Mouse (Mus musculus): ENCODE measurements at regions not wholly inside any gene's neighbourhood (a gene's known extent, or its start where the extent isn't known, plus 50 kb on each side); places are given as distances from the start of the nearest gene placed in this dataset.
"Not testable (repeated sequence)": the region's sequence is repeated elsewhere in the genome, so short reads cannot be mapped to it uniquely, and the experiment has no call there.

DNA sequence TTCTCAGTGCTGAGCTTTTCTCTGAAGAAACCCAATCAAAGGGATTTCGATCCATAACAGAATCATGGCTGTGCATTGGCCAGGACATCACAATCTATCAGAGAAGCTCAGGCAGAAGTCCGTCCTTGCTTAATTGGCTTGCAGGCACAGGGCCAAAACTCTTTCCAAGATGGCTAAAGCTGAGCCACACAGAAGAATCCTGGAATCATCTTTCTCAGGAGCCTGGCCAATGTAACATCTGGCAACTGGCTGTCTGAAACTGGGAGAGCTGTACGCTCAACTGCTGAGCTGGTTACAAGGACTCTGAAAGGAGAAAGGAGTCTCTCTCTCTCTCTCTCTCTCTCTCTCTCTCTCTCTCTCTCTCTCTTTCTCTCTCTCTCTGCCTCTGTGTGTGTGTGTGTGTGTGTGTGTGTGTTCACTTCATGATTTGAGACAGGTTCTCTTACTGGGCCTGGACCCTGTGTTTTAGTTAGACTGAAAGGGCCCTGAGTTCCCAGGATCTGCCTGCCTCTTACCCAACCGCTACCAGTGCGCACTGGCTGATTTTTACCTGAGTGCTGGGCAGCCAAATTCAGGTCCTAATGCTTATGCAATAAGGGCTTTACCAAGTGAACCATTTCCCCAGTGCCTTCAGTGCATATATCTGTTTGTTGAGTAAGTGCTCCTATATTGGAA lies 333.3 kb upstream of the Cwc22 start:
- CTCF ChIA-PET, result no interaction called here

GRCm38 (mm10) chr2:78278630-78279029 lies 332.5 kb upstream of the Cwc22 start:
- CTCF ChIA-PET, result no interaction called here

DNA sequence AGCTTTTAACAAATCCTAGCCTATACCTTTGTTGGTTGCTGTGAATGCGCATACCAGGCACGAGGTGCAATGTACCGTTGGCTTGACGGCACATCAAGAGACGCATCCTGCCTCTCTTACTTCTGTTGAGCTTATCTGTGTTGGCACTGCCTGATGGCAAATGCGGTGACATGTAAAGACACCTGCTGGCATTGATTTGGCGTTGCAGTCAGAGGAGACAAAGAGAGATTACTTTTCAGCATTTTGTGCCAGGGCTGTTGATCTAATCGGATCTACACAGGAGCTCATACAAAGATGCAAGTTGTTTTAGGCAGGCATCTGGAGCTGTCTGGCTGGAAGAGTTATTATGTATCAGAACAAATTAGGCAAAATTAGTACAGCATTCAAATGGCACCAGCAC lies 331.5 kb upstream of the Cwc22 start:
- CTCF ChIA-PET, result no interaction called here

GRCm38 (mm10) chr2:78274122-78274521 lies 327.9 kb upstream of the Cwc22 start:
- CTCF ChIA-PET, result no interaction called here

GRCm38 (mm10) chr2:78268705-78269104 lies 322.5 kb upstream of the Cwc22 start:
- CTCF ChIA-PET, result no interaction called here

DNA sequence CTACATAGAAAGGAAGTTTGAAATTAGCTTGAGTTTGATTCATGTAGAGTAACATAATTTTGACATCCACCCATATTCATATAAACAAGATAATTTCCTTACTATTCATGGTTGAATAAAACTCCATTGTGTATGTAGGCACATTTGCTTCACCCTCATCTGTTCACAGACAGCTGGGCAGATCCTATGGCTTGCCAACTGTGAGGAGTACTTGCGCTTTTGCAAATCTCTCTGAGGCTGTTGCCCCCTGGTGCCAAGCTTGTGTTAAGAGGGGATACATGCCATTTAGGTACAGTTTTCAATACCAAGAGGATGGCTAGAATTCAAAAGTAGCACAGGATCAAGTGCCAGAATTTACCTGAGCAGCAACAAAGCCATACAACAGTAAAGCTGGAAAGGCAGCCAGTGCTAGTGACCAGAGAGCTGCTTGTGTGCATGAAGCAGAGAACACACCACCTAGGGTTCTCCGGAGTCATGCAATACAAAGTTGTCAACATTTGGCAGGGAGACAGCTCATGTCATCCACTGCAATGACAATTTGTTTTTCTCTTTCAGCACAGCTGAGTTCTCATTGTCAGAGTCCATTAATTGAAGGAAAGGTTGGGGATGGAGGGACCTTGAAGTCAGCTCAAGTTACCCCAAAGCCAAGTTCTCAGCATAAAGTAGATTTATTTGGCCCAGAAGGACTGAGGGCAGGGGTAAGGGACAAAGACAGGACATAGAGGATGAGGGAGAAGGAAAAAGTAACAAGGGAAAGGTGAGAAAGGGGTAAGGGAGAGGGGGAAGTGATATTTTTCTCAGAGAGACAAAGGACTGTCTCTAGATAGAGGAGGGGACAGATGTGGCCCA lies 321.6 kb upstream of the Cwc22 start:
- CTCF ChIA-PET, result no interaction called here

DNA sequence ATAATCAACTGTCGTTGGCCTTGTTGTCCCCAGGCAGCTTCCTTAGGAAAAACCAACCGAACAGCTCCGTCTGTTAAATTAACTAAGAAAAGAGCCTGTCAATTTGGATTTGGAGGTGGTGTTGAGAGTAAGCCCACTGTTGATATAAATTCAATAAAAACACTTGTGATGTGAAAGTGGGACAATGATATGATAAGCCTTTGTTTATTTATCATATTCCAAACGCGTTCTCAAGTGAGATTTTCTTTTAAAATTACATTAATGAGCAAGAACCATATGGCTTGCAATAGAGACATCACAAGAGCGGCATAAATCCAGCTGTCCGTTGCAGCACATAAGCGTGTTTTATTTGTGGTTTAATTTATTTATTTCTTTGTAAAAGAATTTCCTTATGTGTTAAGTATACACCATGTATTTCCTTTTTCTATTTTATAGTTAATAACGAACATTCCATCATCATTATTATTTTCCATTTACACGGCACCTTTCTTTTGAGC lies 307.5 kb upstream of the Cwc22 start:
- CTCF ChIA-PET, result no interaction called here

DNA sequence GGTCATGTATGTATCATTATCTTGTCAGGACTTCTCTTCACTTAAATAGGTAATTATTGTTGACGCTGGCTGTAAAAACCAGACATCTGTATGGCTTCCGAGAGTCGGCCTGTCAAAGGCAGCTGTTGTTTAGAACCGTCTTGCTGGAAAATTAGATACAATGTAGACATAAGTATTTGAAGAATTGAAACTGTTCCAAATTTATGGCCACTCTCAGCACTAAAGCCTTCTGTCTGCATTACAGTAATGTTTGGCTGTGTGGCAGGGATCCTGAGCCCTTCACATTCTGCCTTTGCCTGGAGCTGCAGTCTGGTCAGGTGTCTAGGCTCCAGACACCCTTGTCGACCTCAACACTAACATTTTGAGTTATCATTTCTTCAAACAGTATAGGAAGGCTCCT lies 300.2 kb upstream of the Cwc22 start:
- CTCF ChIA-PET, result no interaction called here

GRCm38 (mm10) chr2:78240299-78240698 lies 294.1 kb upstream of the Cwc22 start:
- CTCF ChIA-PET, result interaction anchor here (0.7 kb wide), 1 partner anchor 12 kb away, joined by 10 read pairs; no protein-coding TSS in a partner anchor

DNA sequence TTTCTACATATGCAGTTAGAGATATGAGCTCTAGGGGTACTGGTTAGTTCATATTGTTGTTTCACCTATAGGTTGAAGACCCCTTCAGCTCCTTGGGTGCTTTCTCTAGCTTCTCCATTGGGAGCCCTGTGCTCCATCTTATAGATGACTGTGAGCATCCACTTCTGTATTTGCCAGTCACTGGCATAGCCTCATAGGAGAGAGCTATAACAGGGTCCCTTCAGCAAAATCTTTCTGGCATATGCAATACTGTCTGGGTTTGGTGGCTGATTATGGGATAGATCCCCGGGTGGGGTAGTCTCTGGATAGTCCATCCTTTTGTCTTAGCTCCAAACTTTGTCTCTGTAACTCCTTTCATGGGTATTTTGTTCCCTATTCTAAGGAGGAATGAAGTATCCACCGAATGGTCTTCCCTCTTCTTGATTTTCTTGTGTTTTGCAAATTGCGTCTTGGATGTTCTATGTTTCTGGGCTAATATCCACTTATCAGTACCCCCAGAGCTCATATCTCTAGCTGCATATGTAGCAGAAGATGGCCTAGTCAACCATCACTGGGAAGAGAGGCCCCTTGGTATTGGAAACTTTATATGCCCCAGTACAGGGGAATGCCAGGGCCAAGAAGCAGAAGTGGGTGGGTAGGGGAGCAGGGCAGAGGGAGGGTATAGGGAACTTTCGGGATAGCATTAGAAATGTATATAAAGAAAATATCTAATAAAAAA lies 279.4 kb upstream of the Cwc22 start:
- CTCF ChIA-PET, result not testable (repeated sequence)

DNA sequence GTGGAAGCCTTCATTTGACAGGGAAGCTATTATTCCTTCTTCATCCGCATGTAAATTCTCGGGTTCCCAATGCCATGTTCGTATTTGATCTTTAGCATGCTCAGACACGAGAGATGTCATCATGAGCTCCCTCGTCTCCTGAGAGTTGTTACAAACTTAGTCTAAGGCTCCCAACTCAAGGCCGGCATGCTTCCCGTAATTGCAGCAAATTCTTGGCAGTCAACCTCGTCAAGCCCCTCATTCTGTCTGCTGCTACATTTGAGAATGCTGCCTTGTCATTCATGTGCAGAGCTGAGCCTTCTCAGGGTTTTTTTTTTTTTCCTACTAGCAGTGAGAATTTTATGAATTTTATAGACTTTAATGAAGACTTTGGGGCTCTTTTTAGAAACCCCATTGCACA lies 268.3 kb upstream of the Cwc22 start:
- CTCF ChIA-PET, result no interaction called here

GRCm38 (mm10) chr2:78205125-78205524 lies 258.9 kb upstream of the Cwc22 start:
- CTCF ChIA-PET, result no interaction called here

DNA sequence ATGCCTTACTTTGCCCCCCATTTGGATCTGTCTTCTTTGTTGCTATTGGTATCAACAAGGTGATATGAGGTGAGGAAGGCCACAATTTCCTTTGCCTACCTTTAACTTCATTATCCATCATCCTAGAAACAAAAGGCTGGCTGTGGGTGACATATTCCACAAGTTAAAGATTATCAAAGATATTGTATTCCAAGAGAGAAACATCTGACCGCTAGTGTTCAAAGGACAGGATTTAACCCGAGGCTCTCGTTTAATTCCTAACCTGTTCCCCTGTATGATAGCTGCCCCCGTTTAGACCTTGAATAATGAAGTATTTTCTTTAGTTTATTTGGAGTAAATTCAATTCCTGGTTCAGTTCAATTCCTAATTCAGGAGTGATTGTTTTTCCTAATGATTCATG lies 249.8 kb upstream of the Cwc22 start:
- CTCF ChIA-PET, result no interaction called here

DNA sequence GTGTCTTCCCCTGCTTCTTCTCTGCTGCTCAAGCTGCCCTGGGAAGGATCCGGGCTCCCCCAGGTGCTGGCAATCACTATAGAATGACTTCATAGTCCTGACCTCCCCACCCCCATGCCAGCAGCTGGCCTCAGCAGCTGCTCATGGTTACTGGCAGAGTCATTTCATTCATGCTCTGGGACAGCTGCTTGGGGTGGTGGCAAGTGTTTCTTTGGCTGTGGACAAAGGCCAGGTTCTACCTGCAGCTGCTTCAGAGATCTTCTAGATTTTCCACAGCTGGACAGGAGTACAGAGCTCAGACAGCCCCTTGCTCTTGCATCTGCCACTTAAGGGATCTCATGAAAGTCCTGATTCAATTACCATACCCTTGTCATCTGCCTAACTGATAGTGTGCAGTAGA lies 243.4 kb upstream of the Cwc22 start:
- CTCF ChIA-PET, result interaction anchor here (0.6 kb wide), 1 partner anchor 680 kb away, joined by 11 read pairs; no protein-coding TSS in a partner anchor

- CTCF ChIA-PET, result no interaction called here
Observed at GRCm38 (mm10) chr2:78184950-78185349, 238.8 kb upstream of the Cwc22 start.

DNA sequence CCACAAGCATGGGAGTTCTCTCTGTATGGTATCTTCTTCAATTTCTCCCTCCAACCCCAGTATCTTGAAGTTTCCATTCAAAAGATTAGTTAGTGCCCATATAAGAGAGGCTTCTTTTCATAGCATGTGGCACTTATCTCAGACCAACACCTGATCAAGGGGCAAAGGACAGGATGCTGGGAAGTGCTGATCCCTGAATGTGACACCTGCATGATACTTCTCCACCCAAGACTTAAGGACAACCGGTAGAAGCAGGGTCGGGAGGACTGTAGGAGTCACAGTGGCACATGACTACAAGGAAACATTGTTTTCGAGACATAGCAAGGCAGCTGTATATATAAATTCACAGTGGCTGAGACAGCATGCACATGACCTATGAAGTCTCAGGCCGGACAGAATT lies 227.6 kb upstream of the Cwc22 start:
- CTCF ChIA-PET, result no interaction called here

DNA sequence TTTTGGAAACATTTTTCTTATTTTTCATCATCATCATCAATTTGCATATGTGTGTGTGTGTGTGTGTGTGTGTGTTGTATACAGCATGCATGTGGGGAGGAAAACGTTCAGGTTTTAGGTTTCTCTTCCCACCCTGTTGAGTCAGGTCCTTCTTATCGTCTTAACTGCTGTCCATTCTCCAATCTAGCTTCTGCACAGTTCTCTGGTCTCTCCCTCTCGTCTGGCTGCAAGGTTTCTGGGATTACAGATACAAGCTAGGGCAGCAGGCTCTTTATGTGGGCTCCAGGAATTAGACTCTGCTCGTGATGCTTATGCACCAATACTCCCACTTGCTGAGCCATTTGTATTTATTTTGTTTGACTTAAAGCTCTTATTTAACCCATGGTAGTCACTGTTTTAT lies 226.6 kb upstream of the Cwc22 start:
- CTCF ChIA-PET, result no interaction called here

DNA sequence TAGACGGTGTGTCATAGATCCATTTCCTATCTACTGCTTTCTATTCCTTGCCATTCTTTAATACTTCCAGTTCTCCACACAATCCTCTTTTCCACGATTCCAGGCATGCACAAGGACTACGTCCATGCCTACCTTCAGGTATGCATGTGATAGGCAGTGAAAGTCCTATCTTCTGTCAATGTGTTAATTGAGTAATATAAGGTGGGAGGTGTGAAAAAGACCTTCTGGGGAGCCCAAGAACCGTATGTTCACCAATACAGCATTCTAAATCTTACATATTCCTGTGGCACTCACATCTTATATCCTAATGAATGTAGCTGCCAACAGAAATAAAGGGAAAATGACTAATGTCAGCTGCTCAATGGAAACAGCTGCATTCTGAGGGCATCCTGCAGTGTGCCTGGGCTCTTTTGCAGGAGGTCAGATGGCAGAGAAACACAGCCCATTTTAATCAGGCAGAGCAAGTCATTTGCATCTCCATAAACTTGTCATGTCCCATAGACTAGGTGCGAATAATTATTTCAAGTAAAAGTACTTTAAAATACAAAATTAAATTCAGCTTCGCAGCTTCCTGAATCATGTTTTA lies 224.1 kb upstream of the Cwc22 start:
- CTCF ChIA-PET, result no interaction called here

DNA sequence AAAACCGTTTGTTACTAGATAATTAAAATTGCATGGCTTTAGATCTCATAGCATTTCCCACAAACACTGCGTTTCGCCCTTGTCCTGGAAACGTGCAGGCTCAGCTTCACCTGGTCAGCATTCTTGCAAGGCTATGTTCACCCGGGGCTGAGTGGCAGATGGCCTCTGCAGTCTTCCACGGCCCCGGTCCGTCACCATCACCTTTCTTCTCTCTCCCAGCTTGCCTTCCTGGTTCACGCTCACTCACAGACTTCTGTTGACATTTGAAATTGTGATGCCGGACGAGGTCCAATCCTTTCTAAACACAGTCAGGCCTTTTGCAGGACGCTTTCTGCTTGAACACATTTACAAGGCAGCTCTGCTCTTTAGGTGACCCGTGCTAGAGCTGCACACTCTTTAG lies 219.3 kb upstream of the Cwc22 start:
- CTCF ChIA-PET, result no interaction called here

DNA sequence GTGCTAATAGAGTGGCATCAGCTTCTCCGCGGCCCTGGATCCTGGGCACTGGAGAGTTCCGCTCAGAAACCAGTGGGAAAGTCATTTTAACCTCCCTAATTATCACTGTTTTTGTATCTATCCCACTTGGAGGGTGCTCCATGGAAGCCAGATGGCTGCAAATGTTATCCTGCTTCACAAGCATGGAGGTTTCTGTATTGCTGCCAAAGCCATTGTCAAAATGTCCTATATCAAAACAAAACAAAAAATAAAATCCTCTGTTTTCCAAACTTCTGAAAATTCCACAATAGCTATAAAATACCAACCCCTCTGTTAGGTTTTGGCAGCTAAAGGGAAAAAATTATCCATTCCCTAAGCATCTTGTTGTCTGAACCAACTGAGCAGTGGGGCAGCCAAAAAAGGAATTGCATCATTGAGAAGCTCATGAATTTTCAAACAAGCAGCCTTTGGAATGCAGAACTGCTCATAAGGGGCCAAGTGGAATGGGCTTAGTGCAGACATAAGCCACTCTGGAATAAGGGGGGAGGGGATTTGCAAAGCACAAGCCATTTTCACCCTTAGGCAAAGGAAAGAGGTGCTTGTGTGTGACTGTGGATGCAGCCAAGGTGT lies 213.8 kb upstream of the Cwc22 start:
- CTCF ChIA-PET, result no interaction called here

DNA sequence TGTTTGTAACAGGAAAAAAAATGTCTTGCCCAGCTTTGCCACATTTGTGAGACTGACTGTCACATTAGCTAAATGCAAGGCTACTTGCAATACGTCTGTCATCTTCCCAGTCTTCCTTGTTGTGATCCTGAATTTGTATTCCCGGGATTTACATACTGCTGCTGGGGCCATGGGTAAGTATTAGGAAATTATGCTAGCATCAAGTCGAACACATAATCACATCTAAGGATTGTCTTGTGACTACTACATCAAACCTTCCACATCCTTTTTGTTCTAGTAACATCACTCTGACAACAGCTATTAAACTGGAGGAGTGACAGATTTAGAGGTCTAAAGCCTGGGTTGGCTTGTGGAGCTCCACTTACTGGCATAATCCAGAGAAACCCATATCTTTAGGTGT lies 164.2 kb upstream of the Cwc22 start:
- CTCF ChIA-PET, result no interaction called here

DNA sequence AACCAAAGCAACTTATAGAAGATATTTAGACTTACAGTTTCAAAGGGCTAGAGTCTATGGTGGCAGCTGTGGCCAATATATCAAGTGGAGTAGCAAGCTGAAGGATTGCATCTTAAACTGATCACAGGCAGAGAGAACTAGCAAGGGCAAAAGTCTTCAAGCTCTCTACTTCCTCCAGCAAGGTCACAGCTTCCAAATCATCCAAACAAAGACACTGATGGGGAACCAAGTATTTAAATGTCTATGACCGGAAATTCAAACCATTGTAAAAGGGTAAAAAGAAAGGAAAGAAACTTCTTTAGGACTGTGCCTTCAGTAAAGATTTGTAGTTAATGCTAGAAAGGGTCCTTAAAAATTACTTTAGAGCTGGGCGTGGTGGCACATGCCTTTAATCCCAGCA lies 149.4 kb upstream of the Cwc22 start:
- CTCF ChIA-PET, result no interaction called here
